Mouse (Mus musculus) hindbrain, embryonic 10.5 days (tissue): ENCODE data around the gene Eif4a2. TPM values are rescaled to one million over a fixed set of nuclear protein-coding genes. Genes with fewer than 3 reads are reported as not detected.

Experiments
- DNase-seq: peaks from one replicate; pipeline ENCODE4 v3.0.0-alpha.2; 2017; ENCODE audit warnings: low spot score
- H3K27ac ChIP-seq: fragments of 300-500 bp; sonication (generic); 2 replicates; pipeline ENCODE4 v1.5.1; 2016; ENCODE audit warnings: mild to moderate bottlenecking, moderate library complexity
- H3K27me3 ChIP-seq: fragments of 300-500 bp; sonication (generic); 2 replicates; pipeline ENCODE4 v1.6.1; 2016; ENCODE audit warnings: mild to moderate bottlenecking; ENCODE audit not compliant: poor library complexity, insufficient read depth, severe bottlenecking
- H3K36me3 ChIP-seq: fragments of 300-500 bp; sonication (generic); 2 replicates; pipeline ENCODE4 v1.6.1; 2016; ENCODE audit warnings: mild to moderate bottlenecking, moderate library complexity
- H3K4me1 ChIP-seq: fragments of 300-500 bp; sonication (generic); replicated peaks from 2 replicates; pipeline ENCODE4 v1.6.1; 2016; ENCODE audit warnings: mild to moderate bottlenecking
- H3K4me3 ChIP-seq: fragments of 300-500 bp; sonication (generic); 2 replicates; pipeline ENCODE4 v1.5.1; 2016; ENCODE audit warnings: mild to moderate bottlenecking, moderate library complexity
- H3K9me3 ChIP-seq: fragments of 300-500 bp; sonication (generic); 2 replicates; pipeline ENCODE4 v1.6.1; 2016; ENCODE audit warnings: mild to moderate bottlenecking, moderate library complexity
- WGBS: fragments of 180-500 bp; shearing (Covaris S2); methylation state at CpG from one replicate; pipeline ENCODE4 v1.1.7; 2016; 5-methylcytosine and 5-hydroxymethylcytosine counted together
- polyA plus RNA-seq: library from polyadenylated mRNA; unstranded; fragments of >200 nt; fragmentation: Nextera tagmentation; extraction: Ambion mirVana; gene quantifications from 2 replicates; pipeline ENCODE4 v1.2.1, GENCODE M21; 2016

Eif4a2 gene
- polyA plus RNA-seq, 1 experiment from 2014 or later, result 133 TPM

- no peak overlapping the region for H3K27ac ChIP-seq
- DNase-seq, result no peak
- H3K27me3 ChIP-seq, result no peaks in the 10 kb centered on the region
- no peaks in the 10 kb centered on the region for H3K9me3 ChIP-seq
- no peak overlapping the region for H3K4me3 ChIP-seq
- H3K4me1 ChIP-seq, result peaks cover 19% of the 10 kb centered on the region
- H3K36me3 ChIP-seq, result no peaks in the 10 kb centered on the region
- WGBS, result 91% methylated on average over 3 of the region's 3 CpGs
Observed at GRCm38 (mm10) chr16:23130303-23130702, 23.1 kb downstream of the Eif4a2 start.

- no peak for DNase-seq
- no peaks in the 10 kb centered on the region for H3K9me3 ChIP-seq
- H3K27ac ChIP-seq, result no peak overlapping the region
- no peak overlapping the region for H3K4me3 ChIP-seq
- no peaks in the 10 kb centered on the region for H3K36me3 ChIP-seq
- WGBS, result 93% methylated on average over 1 of the region's 1 CpGs
- H3K27me3 ChIP-seq, result no peaks in the 10 kb centered on the region
- peaks cover 14% of the 10 kb centered on the region for H3K4me1 ChIP-seq
Observed at GRCm38 (mm10) chr16:23132336-23132735, 25.1 kb downstream of the Eif4a2 start.

GRCm38 (mm10) chr16:23135421-23136149, 28.3 kb downstream of the Eif4a2 start:
- 0 out of 2 replicates have a peak, but pooled peaks cover 2% of the 10 kb centered on the region for H3K4me1 ChIP-seq
- WGBS, result 20% methylated on average over 11 of the region's 11 CpGs
- no peaks in the 10 kb centered on the region for H3K36me3 ChIP-seq
- no peak overlapping the region for H3K27ac ChIP-seq
- H3K4me3 ChIP-seq, result no peak overlapping the region
- DNase-seq, result no peak
- no peaks in the 10 kb centered on the region for H3K9me3 ChIP-seq
- H3K27me3 ChIP-seq, result no peaks in the 10 kb centered on the region

GRCm38 (mm10) chr16:23136406-23136970, 29.2 kb downstream of the Eif4a2 start:
- Histone ChIP-seq H3K4me1 (0 out of 2 replicates have a peak, but pooled peaks cover 2% of the 10 kb centered on the region), H3K9me3 (no peaks in the 10 kb centered on the region), H3K36me3 (no peaks in the 10 kb centered on the region), H3K4me3 (no peak overlapping the region), H3K27ac (no peak overlapping the region), H3K27me3 (no peaks in the 10 kb centered on the region)
- WGBS, result 69% methylated on average over 4 of the region's 4 CpGs
- DNase-seq, result no peak

GRCm38 (mm10) chr16:23140911-23141310, 33.7 kb downstream of the Eif4a2 start:
- H3K27me3 ChIP-seq, result no peaks in the 10 kb centered on the region
- H3K27ac ChIP-seq, result no peak overlapping the region
- H3K9me3 ChIP-seq, result no peaks in the 10 kb centered on the region
- no peaks in the 10 kb centered on the region for H3K4me1 ChIP-seq
- DNase-seq, result no peak
- no peaks in the 10 kb centered on the region for H3K36me3 ChIP-seq
- WGBS, result 92% methylated on average over 3 of the region's 3 CpGs
- no peak overlapping the region for H3K4me3 ChIP-seq

GRCm38 (mm10) chr16:23144326-23144725, 37.1 kb downstream of the Eif4a2 start:
- Histone ChIP-seq H3K4me3 (no peak overlapping the region), H3K27ac (no peak overlapping the region), H3K4me1 (no peaks in the 10 kb centered on the region), H3K27me3 (no peaks in the 10 kb centered on the region), H3K36me3 (no peaks in the 10 kb centered on the region), H3K9me3 (no peaks in the 10 kb centered on the region)
- DNase-seq, result no peak
- 85% methylated on average over 7 of the region's 7 CpGs for WGBS

- Histone ChIP-seq H3K27me3 (no peaks in the 10 kb centered on the region), H3K36me3 (no peaks in the 10 kb centered on the region), H3K4me1 (no peaks in the 10 kb centered on the region), H3K27ac (no peak overlapping the region), H3K4me3 (no peak overlapping the region), H3K9me3 (no peaks in the 10 kb centered on the region)
- DNase-seq, result no peak
- 85% methylated on average over 5 of the region's 5 CpGs for WGBS
Observed at GRCm38 (mm10) chr16:23145211-23145610, 38.0 kb downstream of the Eif4a2 start.

- Histone ChIP-seq H3K4me1 (no peaks in the 10 kb centered on the region), H3K27me3 (no peaks in the 10 kb centered on the region), H3K9me3 (no peaks in the 10 kb centered on the region), H3K4me3 (no peak within 1 kb of the TSS), H3K27ac (no peak within 1 kb of the TSS), H3K36me3 (no peaks in the 10 kb centered on the region)
- 91% methylated on average over 3 of the region's 3 CpGs for WGBS
- no peak for DNase-seq
Observed at GRCm38 (mm10) chr16:23146280-23146679, 39.0 kb downstream of the Eif4a2 start, which contains the start of gene Adipoq. TSS of gene Adipoq (plus strand) at chr16:23146536.

GRCm38 (mm10) chr16:23148936-23149335, 41.7 kb downstream of the Eif4a2 start:
- WGBS, result 68% methylated on average over 2 of the region's 2 CpGs
- no peak for DNase-seq

GRCm38 (mm10) chr16:23149396-23149795, 42.2 kb downstream of the Eif4a2 start:
- DNase-seq, result no peak
- no peaks in the 10 kb centered on the region for H3K4me1 ChIP-seq
- H3K27me3 ChIP-seq, result no peaks in the 10 kb centered on the region
- no peak overlapping the region for H3K4me3 ChIP-seq
- no peak overlapping the region for H3K27ac ChIP-seq
- WGBS, result 82% methylated on average over 8 of the region's 8 CpGs
- no peaks in the 10 kb centered on the region for H3K9me3 ChIP-seq
- no peaks in the 10 kb centered on the region for H3K36me3 ChIP-seq

More at GRCm38 (mm10) chr16:23148936-23149335, 41.7 kb downstream of the Eif4a2 start:
- H3K4me3 ChIP-seq, result no peak overlapping the region
- no peaks in the 10 kb centered on the region for H3K27me3 ChIP-seq
- H3K9me3 ChIP-seq, result no peaks in the 10 kb centered on the region
- H3K4me1 ChIP-seq, result no peaks in the 10 kb centered on the region
- H3K36me3 ChIP-seq, result no peaks in the 10 kb centered on the region
- H3K27ac ChIP-seq, result no peak overlapping the region

- no peaks in the 10 kb centered on the region for H3K4me1 ChIP-seq
- H3K36me3 ChIP-seq, result no peaks in the 10 kb centered on the region
- no peak for DNase-seq
- no peaks in the 10 kb centered on the region for H3K27me3 ChIP-seq
- no peak overlapping the region for H3K27ac ChIP-seq
- H3K4me3 ChIP-seq, result no peak overlapping the region
- H3K9me3 ChIP-seq, result no peaks in the 10 kb centered on the region
- 32% methylated on average over 2 of the region's 2 CpGs for WGBS
Observed at GRCm38 (mm10) chr16:23151423-23151822, 44.2 kb downstream of the Eif4a2 start.

GRCm38 (mm10) chr16:23154261-23154660, 47.0 kb downstream of the Eif4a2 start:
- DNase-seq, result no peak
- Histone ChIP-seq H3K36me3 (no peaks in the 10 kb centered on the region), H3K27ac (no peak overlapping the region), H3K27me3 (no peaks in the 10 kb centered on the region), H3K9me3 (no peaks in the 10 kb centered on the region), H3K4me3 (no peak overlapping the region), H3K4me1 (no peaks in the 10 kb centered on the region)
- 83% methylated on average over 5 of the region's 5 CpGs for WGBS

GRCm38 (mm10) chr16:23157013-23157412, 49.8 kb downstream of the Eif4a2 start:
- no peak overlapping the region for H3K4me3 ChIP-seq
- DNase-seq, result no peak
- no peaks in the 10 kb centered on the region for H3K9me3 ChIP-seq
- H3K4me1 ChIP-seq, result no peaks in the 10 kb centered on the region
- H3K27me3 ChIP-seq, result no peaks in the 10 kb centered on the region
- no peaks in the 10 kb centered on the region for H3K36me3 ChIP-seq
- 96% methylated on average over 13 of the region's 13 CpGs for WGBS
- H3K27ac ChIP-seq, result no peak overlapping the region
